Mouse (Mus musculus) heart, adult 2 months (tissue): Measurements from ENCODE around the gene Mctp1.

Experiments
- CTCF ChIP-seq: fragments of 200-600 bp; IDR thresholded peaks from 2 replicates; pipeline ENCODE4 v1.8.1; 2022; ENCODE audit warnings: antibody characterized with exemption, mild to moderate bottlenecking, moderate library complexity
- EP300 ChIP-seq: fragments of 200-500 bp; IDR thresholded peaks from 2 replicates; pipeline ENCODE4 v1.6.1; 2011; ENCODE audit warnings: low read depth, low read length, control low read depth; ENCODE audit not compliant: insufficient read depth
- POLR2A ChIP-seq: fragments of 200-500 bp; IDR thresholded peaks from 2 replicates; pipeline ENCODE4 v1.6.1; 2011; ENCODE audit warnings: mild to moderate bottlenecking, low read depth, low read length, control low read depth; ENCODE audit not compliant: insufficient read depth

DNA sequence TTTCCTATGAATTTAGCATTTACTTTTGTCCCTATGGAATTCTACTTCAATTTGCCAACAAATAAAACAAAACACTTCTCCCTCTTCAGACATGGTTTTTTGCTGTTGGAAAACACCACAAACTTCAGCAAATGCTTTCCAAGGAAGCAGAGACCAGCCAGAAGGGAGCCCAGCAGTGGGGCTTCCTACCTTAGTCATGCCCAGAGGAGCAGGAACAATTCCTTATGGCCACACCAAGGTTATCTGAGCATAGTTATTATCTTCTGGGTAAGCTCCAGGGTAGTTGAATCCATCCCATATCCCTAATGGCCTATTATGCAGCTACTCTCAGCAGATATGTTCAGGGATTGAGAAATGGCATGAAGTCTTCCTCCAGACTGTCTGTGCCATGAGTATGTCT, 52.1 kb downstream of the Mctp1 start:
- no peak for TF ChIP-seq POLR2A
- TF ChIP-seq EP300: no peak
- TF ChIP-seq CTCF: no peak
